Mouse (Mus musculus) thymus, postnatal 25 days (tissue): ENCODE data around the gene Hmg20b.

Experiments
- DNase-seq: peaks from one replicate; pipeline ENCODE4 v3.0.0; 2022

Hmg20b gene

GRCm38 (mm10) chr10:81350351-81351063, at the start of gene Hmg20b:
Hmg20b (minus strand) TSS chr10:81350480.
- DNase-seq, result peak; percentile 99

- no peak for DNase-seq
Observed at GRCm38 (mm10) chr10:81399798-81400308, 49.6 kb upstream of the Hmg20b start.

GRCm38 (mm10) chr10:81399296-81399695, 49.0 kb upstream of the Hmg20b start:
- DNase-seq, result no peak

GRCm38 (mm10) chr10:81396749-81397148, 46.5 kb upstream of the Hmg20b start:
- DNase-seq, result peak; percentile 54

- DNase-seq, result no peak
Observed at GRCm38 (mm10) chr10:81395865-81396264, 45.6 kb upstream of the Hmg20b start.

DNA sequence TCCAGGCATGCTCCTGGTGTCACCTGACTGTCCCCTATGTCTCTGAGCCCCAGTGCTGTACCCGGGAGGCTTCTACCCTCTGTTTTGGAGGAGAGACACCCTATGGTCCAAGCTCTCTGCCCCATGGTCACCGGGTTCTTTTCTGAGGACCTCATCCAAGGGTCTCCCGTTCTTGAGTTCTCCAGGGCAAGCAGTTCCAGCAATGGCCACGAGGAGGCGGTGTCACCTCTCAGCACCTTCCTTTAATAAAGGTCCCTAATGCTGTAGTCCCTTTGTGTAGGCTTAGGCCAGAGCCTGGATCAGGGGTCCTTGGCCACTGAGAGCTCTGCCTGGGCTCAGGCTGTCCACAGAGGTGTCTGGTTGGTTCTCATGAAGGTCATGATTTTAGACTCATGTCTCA, 44.8 kb upstream of the Hmg20b start:
- DNase-seq, result peak; percentile 74

DNA sequence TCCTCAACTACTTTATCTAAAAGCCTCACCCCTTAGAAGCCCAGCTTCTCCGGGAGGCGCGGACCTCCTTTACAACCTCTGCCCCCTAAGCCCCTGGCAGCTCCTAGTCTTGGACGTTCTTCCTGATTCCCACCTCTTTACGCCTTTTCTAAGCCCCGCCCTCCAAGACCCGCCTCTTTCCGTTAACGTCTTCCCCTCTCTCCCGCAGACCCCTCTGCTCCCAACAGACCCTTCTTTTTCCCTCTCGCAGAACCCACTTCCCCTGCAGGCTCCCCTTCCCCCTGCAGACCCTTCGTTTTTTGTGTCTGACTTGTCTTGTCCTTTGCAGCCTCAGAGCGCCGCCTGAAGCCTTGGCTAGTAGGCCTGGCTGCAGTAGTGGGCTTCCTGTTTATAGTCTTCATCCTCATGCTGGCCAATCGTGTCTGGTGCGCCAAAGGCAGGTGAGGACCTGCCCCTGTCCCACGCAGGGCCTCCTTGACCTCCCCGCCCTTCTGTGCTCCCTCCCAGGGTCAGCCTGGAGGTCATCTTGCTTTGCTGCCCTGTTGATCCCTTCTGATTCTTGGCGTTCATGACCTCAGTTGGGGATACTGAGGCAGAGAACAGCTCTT, 43.3 kb upstream of the Hmg20b start:
- DNase-seq, result peak; percentile 77

DNA sequence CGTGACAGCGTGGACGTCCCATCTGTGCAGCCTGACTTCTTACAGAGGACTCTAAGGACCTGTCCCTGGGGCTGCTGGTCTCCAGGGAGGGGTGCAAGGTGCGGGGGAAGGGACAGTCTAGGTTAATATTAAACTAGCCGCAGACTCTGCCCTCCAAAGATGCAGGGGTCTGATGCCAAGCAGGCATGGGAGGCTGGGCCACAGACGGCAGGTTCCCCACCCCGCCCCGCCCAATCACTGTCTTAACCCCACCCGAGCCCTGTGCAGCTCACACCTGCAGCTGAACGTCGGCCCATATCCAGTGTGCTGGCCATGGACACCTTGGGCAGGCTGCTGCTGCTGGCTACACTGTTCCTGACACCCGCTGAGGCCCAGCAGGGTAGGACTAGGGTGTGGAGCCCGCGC, 42.5 kb upstream of the Hmg20b start, which contains the start of gene Smim24:
Gene Smim24, plus strand, starts transcription at position 271 of the 405 bp plus-strand sequence.
- peak; percentile 25 for DNase-seq

DNA sequence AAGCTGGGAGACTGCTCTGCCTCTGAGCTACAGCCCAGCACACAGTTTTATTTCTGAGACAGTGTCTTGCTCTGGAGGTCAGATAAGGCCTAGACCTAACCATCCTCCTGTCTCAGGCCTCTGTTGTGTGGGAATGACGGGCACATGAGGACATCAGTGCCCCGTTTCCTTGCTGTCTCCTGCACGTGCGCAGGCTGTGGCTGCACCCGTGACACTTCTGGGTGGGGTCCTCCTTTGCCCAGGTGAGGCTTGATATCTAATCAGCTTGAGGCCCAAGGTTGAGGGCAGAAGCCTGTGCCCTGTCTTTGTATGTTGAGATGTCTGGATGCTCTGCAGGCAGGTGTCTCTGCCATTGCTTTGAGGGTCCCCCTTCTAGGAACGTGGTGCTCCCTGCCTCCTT, 42.0 kb upstream of the Hmg20b start:
- DNase-seq, result no peak

- DNase-seq, result no peak
Observed at GRCm38 (mm10) chr10:81390678-81390965, 40.3 kb upstream of the Hmg20b start.

DNA sequence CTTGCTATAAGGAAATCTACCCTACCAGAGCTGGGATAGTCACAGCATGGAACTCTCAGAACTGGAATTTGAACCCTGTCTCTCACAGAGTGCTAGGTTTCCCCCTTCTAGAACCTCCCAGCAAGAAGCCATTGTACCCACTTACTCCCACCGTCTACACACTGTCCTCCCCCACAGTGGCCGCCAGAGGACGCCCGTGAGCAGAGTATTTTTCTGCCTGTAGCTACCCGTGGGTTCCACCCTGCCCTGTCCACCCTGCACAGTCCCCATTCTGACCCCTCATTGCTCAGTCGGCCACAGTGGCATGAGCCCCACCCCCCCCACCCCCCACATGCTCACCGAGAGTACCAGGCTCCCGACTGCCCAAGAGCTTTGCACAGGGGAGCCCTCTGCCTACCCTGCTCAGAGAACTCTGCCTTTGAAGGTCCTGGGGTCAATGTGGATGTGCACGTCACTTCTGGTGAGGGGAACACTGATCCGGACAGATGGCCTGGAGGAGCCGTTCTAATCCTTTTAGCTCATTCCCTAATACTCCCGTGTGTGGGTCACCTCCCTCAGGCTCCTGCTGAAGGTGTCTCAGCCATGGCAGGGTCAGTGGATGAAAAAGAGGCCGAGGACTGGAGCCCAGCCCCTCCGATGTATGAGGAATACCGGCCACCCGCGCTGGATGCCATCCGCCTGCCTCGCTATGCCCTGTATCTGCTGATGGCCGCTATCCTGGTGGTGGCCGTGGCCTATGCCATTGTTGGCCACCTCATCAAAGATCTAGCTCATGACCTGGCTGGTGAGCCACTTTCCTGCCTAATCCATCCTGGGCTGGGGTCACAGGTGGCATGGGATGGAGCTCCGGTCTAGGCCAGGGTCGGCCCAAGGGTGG, 39.8 kb upstream of the Hmg20b start:
- DNase-seq, result peak; percentile 78

- DNase-seq, result no peak
Observed at GRCm38 (mm10) chr10:81389373-81389772, 39.1 kb upstream of the Hmg20b start.

GRCm38 (mm10) chr10:81388505-81389055, 38.3 kb upstream of the Hmg20b start, which contains the start of gene Gm48552:
Gm48552 (plus strand) TSS chr10:81389005.
- DNase-seq, result no peak

- DNase-seq, result no peak
Observed at GRCm38 (mm10) chr10:81387716-81388115, 37.4 kb upstream of the Hmg20b start.

DNA sequence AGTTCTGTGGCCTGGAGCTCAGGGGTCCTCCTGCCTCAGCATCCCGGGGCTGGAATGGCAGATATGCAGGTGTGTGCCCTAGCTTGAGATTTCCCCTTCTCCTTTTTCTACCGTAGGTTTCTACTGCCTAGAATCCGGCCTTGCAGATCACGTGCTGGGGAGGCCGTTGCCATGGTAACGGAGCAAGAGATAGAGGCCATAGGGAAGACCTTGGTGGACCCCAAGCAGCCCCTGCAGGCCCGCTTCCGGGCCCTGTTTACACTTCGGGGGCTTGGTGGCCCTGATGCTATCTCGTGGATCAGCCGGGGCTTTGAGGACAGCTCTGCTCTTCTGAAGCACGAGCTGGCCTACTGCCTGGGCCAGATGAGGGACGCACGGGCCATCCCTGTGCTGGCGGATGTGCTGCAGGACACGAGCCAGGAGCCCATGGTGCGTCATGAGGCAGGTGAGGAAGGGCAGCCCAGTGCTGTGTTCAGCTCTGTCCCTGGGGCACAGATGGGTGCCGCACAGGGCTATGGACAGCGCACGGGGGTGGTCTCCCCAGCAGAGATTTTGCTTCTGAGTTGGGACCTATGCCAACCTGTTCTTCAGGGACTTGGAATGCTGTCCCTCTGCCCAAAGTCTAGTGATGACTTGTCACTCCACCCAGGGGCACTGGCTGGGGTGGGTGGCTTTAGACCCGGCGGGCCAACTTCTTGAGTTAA, 35.5 kb upstream of the Hmg20b start:
- DNase-seq, result no peak

DNA sequence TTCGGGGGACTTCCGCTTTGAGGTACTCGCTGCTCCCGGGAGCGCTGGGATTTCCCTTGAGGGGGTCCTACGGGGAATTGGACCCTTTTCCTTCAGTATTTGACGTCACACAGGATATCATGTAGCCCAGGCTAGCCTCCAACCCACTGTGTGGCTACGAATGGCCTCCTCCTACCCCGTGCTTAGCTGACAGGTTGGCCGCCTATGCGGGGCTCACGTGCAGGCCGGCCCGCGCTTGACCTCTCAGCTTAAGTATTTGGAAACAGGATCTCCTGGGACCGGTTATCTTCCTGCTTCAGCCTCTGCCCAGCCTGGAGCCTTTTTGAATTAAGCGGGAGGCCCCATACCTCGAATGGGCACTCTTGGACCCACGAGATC, 34.3 kb upstream of the Hmg20b start:
- DNase-seq, result no peak

- peak; percentile 98 for DNase-seq
Observed at GRCm38 (mm10) chr10:81383802-81384604, 33.7 kb upstream of the Hmg20b start, which contains the start of the genes Dohh and Gm48551. Dohh (plus strand) TSS chr10:81384428. Gm48551 (plus strand) TSS chr10:81384466.

DNA sequence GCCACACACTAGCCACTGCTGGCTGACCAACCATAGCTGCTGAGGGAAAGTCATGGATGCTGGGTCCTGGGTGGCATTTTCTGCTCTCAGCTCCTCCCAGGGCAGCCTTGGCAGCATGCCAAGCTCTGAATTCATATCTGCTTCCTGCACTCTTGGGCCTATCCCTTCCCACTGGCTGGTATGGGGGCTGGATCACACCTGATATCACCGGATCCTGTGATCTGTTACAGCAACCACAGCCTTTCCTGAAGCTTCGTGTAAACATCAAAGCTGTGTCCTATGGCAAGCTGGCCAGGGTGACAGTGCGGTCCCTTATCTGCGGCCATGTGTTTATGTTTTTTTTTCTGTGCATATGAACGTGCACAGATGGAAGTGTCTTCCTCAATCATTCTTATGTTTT, 31.8 kb upstream of the Hmg20b start:
- DNase-seq, result no peak

DNA sequence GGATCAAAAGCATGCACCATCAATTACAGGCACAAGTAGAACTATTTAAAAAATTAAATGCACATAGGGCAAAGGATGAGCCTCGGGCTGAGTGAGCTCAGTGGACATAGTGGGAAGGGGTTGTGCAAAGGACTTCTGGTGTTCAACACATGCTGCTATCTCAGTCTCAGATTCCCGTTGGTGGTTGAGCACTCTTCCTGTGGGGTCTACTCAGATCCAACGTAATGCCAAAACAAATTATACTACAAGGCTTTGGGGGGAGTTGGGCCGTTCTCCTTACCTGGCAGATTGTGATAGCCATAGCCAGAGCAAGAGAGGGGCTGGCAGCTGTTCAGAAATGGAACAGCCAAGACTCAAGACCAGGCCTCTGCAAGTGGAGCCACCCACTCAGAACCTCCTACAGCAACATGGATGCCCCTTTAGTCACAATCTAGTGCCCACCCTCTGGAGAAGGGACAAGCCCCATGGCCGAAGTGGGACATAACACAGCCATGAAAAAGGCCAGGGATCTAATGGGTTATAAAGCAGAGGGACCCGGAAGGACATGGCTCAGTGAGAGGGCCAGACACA, 29.6 kb upstream of the Hmg20b start:
- DNase-seq, result no peak

GRCm38 (mm10) chr10:81379183-81379553, 28.9 kb upstream of the Hmg20b start:
- no peak for DNase-seq

DNA sequence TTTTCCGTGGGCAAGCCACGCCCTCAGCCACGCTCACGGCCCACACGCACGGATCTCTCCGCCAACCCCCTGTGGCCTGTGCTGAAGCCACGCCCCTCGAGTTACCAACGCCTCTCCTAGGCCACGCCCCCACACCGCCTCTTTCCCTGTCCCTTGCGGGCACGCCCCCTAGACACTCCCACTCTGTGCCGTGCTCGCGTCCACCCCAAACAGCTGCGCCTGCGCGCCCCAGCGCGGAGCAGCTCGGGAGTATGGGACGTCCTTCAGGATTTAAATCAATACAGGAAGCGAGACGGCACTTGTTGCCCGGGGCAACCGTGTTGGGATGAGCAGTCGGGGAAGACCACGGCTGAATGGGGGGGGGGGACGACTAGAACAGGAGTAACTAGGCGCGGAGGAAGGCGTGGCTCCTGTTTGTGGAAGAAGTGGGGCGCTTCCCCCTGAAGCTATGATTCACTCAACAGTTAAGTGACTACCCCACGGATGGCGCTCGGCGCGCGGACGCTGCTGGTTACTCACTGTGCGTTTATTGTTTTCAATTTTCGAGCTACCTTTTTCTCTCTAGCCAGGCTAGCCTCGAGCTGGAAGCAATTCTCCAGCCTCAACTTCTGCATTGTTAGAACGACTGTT, 28.4 kb upstream of the Hmg20b start:
- DNase-seq, result peak; percentile 100
